ENCODE assay signal across 9 mouse cellular contexts in genomic region chr11:100362209-100362978, GRCm38 (mm10). TPM values are rescaled to one million over a fixed set of nuclear protein-coding genes. Genes with fewer than 3 reads are reported as not detected.
DNase-seq lines count a peak whose midpoint lies in the region; ATAC-seq and TF ChIP-seq lines count a peak whose summit lies in the region.
"Had no signal": no experiment of that assay in that cellular context is flagged by ENCODE, and none has a peak within 500 bp of the region (broad histone marks: within the 10 kb centered on the region; RNA-seq: fewer than 3 reads in every experiment).

No protein-coding gene starts in this region.

- no peaks in the 10 kb centered on the region for H3K36me3 ChIP-seq in ES-Bruce4 (ENCODE audit: control insufficient read depth, insufficient read depth, low read length, poor library complexity, severe bottlenecking)
- H3K36me3 ChIP-seq in embryonic facial prominence, embryonic 14.5 days (ENCODE audit: control insufficient read depth, insufficient read depth, low read length), result no peaks in the 10 kb centered on the region
- no peaks in the 10 kb centered on the region for H3K36me3 ChIP-seq in heart, embryonic 12.5 days
- no peaks in the 10 kb centered on the region for H3K36me3 ChIP-seq in kidney, postnatal 0 days (ENCODE audit: insufficient read depth, low read length)
- H3K36me3 ChIP-seq in liver, embryonic 14.5 days (replicated peaks; ENCODE audit: control insufficient read depth, insufficient read depth, low read depth), result no peaks in the 10 kb centered on the region
- no peaks in the 10 kb centered on the region for H3K36me3 ChIP-seq in neural tube, embryonic 14.5 days (ENCODE audit: control insufficient read depth, insufficient read depth, low read length)

- no peak for TF ChIP-seq EP300 in ES-Bruce4 (IDR thresholded peaks at IDR 0.05; ENCODE audit: insufficient read depth, low read depth, low read length)
- TF ChIP-seq EP300 in liver, embryonic 14.5 days (IDR thresholded peaks at IDR 0.05; ENCODE audit: low read depth), result no peak

- no peak overlapping the region for H3K9ac ChIP-seq in ES-Bruce4 (ENCODE audit: low read depth, poor library complexity, severe bottlenecking)
- H3K9ac ChIP-seq in embryonic facial prominence, embryonic 14.5 days (ENCODE audit: low read depth, low read length), result no peak overlapping the region
- H3K9ac ChIP-seq in heart, embryonic 12.5 days, result no peak overlapping the region
- no peak overlapping the region for H3K9ac ChIP-seq in kidney, postnatal 0 days (ENCODE audit: low read depth, low read length)
- H3K9ac ChIP-seq in liver, embryonic 14.5 days (replicated peaks), result no peak overlapping the region
- no peak overlapping the region for H3K9ac ChIP-seq in neural tube, embryonic 14.5 days (replicated peaks; ENCODE audit: low read depth, low read length)

- peaks cover 2% of the 10 kb centered on the region for H3K4me1 ChIP-seq in ES-Bruce4 (ENCODE audit: control insufficient read depth, insufficient read depth, low read length)
- no peaks in the 10 kb centered on the region for H3K4me1 ChIP-seq in bone marrow, adult 2 months (ENCODE audit: control insufficient read depth, insufficient read depth, low read length)
- no peaks in the 10 kb centered on the region for H3K4me1 ChIP-seq in embryonic facial prominence, embryonic 14.5 days (ENCODE audit: control insufficient read depth, insufficient read depth, low read length)
- H3K4me1 ChIP-seq in heart, embryonic 12.5 days (replicated peaks), result 0 out of 2 replicates have a peak, but pooled peaks cover 3% of the 10 kb centered on the region
- no peaks in the 10 kb centered on the region; the same call in 1 of the 2 replicates for H3K4me1 ChIP-seq in kidney, postnatal 0 days (replicated peaks; ENCODE audit: insufficient read depth, low read length)
- H3K4me1 ChIP-seq in liver, embryonic 14.5 days (replicated peaks; ENCODE audit: control insufficient read depth in 2 of 2, insufficient read depth in 2 of 2, low read length in 1 of 2), result no peaks in the 10 kb centered on the region
- no peaks in the 10 kb centered on the region for H3K4me1 ChIP-seq in neural tube, embryonic 14.5 days (ENCODE audit: control insufficient read depth, insufficient read depth, low read length)

- peak; percentile 67 for ATAC-seq in embryonic facial prominence, embryonic 14.5 days (ENCODE audit: low read depth)
- 0 out of 2 replicates have a peak, but pooled peaks have one; percentile 18 for ATAC-seq in heart, embryonic 12.5 days (ENCODE audit: insufficient number of reproducible peaks, low FRiP score)
- ATAC-seq in kidney, postnatal 0 days (replicated peaks; ENCODE audit: low FRiP score, low read depth), result no peak; the same call in 1 of the 2 replicates
- no peak for ATAC-seq in liver, embryonic 14.5 days (ENCODE audit: insufficient read depth)
- peak; percentile 74; the same call in 1 of the 2 replicates for ATAC-seq in neural tube, embryonic 14.5 days (ENCODE audit: low read depth)

- no peaks in the 10 kb centered on the region for H3K27me3 ChIP-seq in ES-Bruce4 (ENCODE audit: control insufficient read depth, insufficient read depth, low read length, poor library complexity, severe bottlenecking)
- peaks cover 11% of the 10 kb centered on the region; the same call in 1 of the 2 replicates for H3K27me3 ChIP-seq in embryonic facial prominence, embryonic 14.5 days (replicated peaks; ENCODE audit: control insufficient read depth, insufficient read depth, low read length)
- peaks cover 37% of the 10 kb centered on the region for H3K27me3 ChIP-seq in heart, embryonic 12.5 days (replicated peaks)
- no peaks in the 10 kb centered on the region for H3K27me3 ChIP-seq in kidney, postnatal 0 days (ENCODE audit: insufficient read depth, low read length)
- H3K27me3 ChIP-seq in liver, embryonic 14.5 days (ENCODE audit: control insufficient read depth, insufficient read depth, low read length), result peaks cover 16% of the 10 kb centered on the region
- 0 out of 2 replicates have a peak, but pooled peaks cover 3% of the 10 kb centered on the region for H3K27me3 ChIP-seq in neural tube, embryonic 14.5 days (ENCODE audit: control insufficient read depth, insufficient read depth, low read length)

- no peak for TF ChIP-seq POLR2A in ES-Bruce4 (IDR thresholded peaks at IDR 0.05; ENCODE audit: insufficient read depth, low read length)
- no peak for TF ChIP-seq POLR2A in bone marrow, adult 2 months (IDR thresholded peaks at IDR 0.05; ENCODE audit: borderline replicate concordance, control insufficient read depth, low read depth, low read length)

- WGBS in bone marrow, adult 2 months, result 10% methylated on average over 8 of the region's 8 CpGs
- 11% methylated on average over 8 of the region's 8 CpGs for WGBS in embryonic facial prominence, embryonic 14.5 days
- WGBS in heart, embryonic 12.5 days, result 15% methylated on average over 8 of the region's 8 CpGs
- WGBS in kidney, postnatal 0 days, result 14% methylated on average over 8 of the region's 8 CpGs
- WGBS in liver, embryonic 14.5 days (ENCODE audit: insufficient replicate concordance), result 8% methylated on average over 8 of the region's 8 CpGs
- 17% methylated on average over 8 of the region's 8 CpGs for WGBS in neural tube, embryonic 14.5 days

- H3K9me3 ChIP-seq in ES-Bruce4 (replicated peaks; ENCODE audit: control insufficient read depth, insufficient read depth, low read length, poor library complexity, severe bottlenecking), result no peaks in the 10 kb centered on the region
- no peaks in the 10 kb centered on the region for H3K9me3 ChIP-seq in embryonic facial prominence, embryonic 14.5 days (ENCODE audit: control insufficient read depth, low read length)
- H3K9me3 ChIP-seq in heart, embryonic 12.5 days (replicated peaks), result no peaks in the 10 kb centered on the region
- H3K9me3 ChIP-seq in kidney, postnatal 0 days (replicated peaks; ENCODE audit: low read length), result no peaks in the 10 kb centered on the region
- H3K9me3 ChIP-seq in liver, embryonic 14.5 days (ENCODE audit: control insufficient read depth, low read length), result no peaks in the 10 kb centered on the region
- no peaks in the 10 kb centered on the region for H3K9me3 ChIP-seq in neural tube, embryonic 14.5 days (ENCODE audit: control insufficient read depth, low read length)

- peak; percentile 85 for TF ChIP-seq CTCF in ES-Bruce4 (IDR thresholded peaks at IDR 0.05; ENCODE audit: low read depth, low read length)
- peak; percentile 91 for TF ChIP-seq CTCF in bone marrow, adult 2 months (IDR thresholded peaks at IDR 0.05; ENCODE audit: control insufficient read depth, insufficient read depth, low read length)
- peak; percentile 91 for TF ChIP-seq CTCF in kidney, postnatal 0 days (IDR thresholded peaks at IDR 0.05; ENCODE audit: low read depth)
- peak; percentile 90 for TF ChIP-seq CTCF in liver, embryonic 14.5 days (IDR thresholded peaks at IDR 0.05; ENCODE audit: low read depth)

- no peak overlapping the region for H3K4me2 ChIP-seq in embryonic facial prominence, embryonic 14.5 days (ENCODE audit: low read depth, low read length)
- H3K4me2 ChIP-seq in heart, embryonic 12.5 days, result no peak overlapping the region
- no peak overlapping the region for H3K4me2 ChIP-seq in kidney, postnatal 0 days (ENCODE audit: low read length)
- no peak overlapping the region for H3K4me2 ChIP-seq in liver, embryonic 14.5 days (ENCODE audit: low read depth)
- no peak overlapping the region for H3K4me2 ChIP-seq in neural tube, embryonic 14.5 days (ENCODE audit: low read depth, low read length)

- H3K27ac ChIP-seq in ES-Bruce4 (ENCODE audit: insufficient read depth, low read length), result no peak overlapping the region
- H3K27ac ChIP-seq in bone marrow, adult 2 months (ENCODE audit: control insufficient read depth, insufficient read depth, low read depth, low read length, poor library complexity), result no peak overlapping the region
- no peak overlapping the region for H3K27ac ChIP-seq in embryonic facial prominence, embryonic 14.5 days (replicated peaks; ENCODE audit: low read depth, low read length)
- no peak overlapping the region for H3K27ac ChIP-seq in heart, embryonic 12.5 days (ENCODE audit: poor library complexity, severe bottlenecking)
- H3K27ac ChIP-seq in kidney, postnatal 0 days, result no peak overlapping the region
- no peak overlapping the region for H3K27ac ChIP-seq in liver, embryonic 14.5 days
- no peak overlapping the region for H3K27ac ChIP-seq in neural tube, embryonic 14.5 days (ENCODE audit: low read depth, low read length)

- peak; percentile 55 for DNase-seq in embryonic facial prominence, embryonic 14.5 days (ENCODE audit: low spot score)
- peak; percentile 86 for DNase-seq in kidney, postnatal 0 days (ENCODE audit: low spot score)
- DNase-seq in liver, embryonic 14.5 days (ENCODE audit: low read depth in 3 of 3, low spot score in 3 of 3), result peak; percentile 18 to 29 (median 26)
- peak; percentile 65 for DNase-seq in testis, postnatal 14 days (ENCODE audit: low spot score)

- H3K4me3 ChIP-seq in ES-Bruce4 (ENCODE audit: low read depth, low read length), result no peak overlapping the region
- H3K4me3 ChIP-seq in bone marrow, adult 2 months (replicated peaks; ENCODE audit: control insufficient read depth, low read depth, low read length), result no peak overlapping the region
- no peak overlapping the region for H3K4me3 ChIP-seq in embryonic facial prominence, embryonic 14.5 days (ENCODE audit: low read depth, low read length)
- H3K4me3 ChIP-seq in heart, embryonic 12.5 days, result no peak overlapping the region
- H3K4me3 ChIP-seq in kidney, postnatal 0 days (replicated peaks; ENCODE audit: low read depth, low read length), result no peak overlapping the region
- H3K4me3 ChIP-seq in liver, embryonic 14.5 days (ENCODE audit: insufficient read depth in 1 of 2, low read depth in 2 of 2, low read length in 2 of 2), result no peak overlapping the region
- no peak overlapping the region for H3K4me3 ChIP-seq in neural tube, embryonic 14.5 days (ENCODE audit: low read depth, low read length)

RNA-seq across cellular contexts. Expression of gene Hap1, which starts 6.5 kb away (rescaled TPM):
- 12.7 and 13.6 TPM in 2 replicates for polyA plus RNA-seq in ES-Bruce4 (2011; ENCODE audit: insufficient read depth, insufficient read length, low read depth, missing spikeins)
- polyA plus RNA-seq in bone marrow, adult 2 months (2011; ENCODE audit: insufficient read depth, insufficient read length, low replicate concordance, missing spikeins), result 1.1 and 11.9 TPM in 2 replicates
- 3.2 and 4.4 TPM in 2 replicates for polyA plus RNA-seq in embryonic facial prominence, embryonic 14.5 days (2014; fragmentation: Nextera tagmentation; extraction: Ambion mirVana)
- 11.1 and 12.3 TPM in 2 replicates for polyA plus RNA-seq in heart, embryonic 12.5 days (2016; fragmentation: Nextera tagmentation; extraction: Ambion mirVana)
- polyA plus RNA-seq in kidney, postnatal 0 days (2015; fragmentation: Nextera tagmentation; extraction: Ambion mirVana), result 13.8 and 15.7 TPM in 2 replicates
- polyA plus RNA-seq in liver, embryonic 14.5 days (2012; rRNA removed), result 0.23 and 0.51 TPM in 2 replicates
- polyA plus RNA-seq in liver, embryonic 14.5 days (2014; fragmentation: Nextera tagmentation; extraction: Ambion mirVana), result 0.06 and 0.38 TPM in 2 replicates
- polyA plus RNA-seq in neural tube, embryonic 14.5 days (2014; fragmentation: Nextera tagmentation; extraction: Ambion mirVana), result 71.6 and 93.7 TPM in 2 replicates

RNA-seq across cellular contexts. Expression of gene Gast, which starts 28.2 kb away (rescaled TPM):
- polyA plus RNA-seq in ES-Bruce4 (2011; ENCODE audit: insufficient read depth, insufficient read length, low read depth, missing spikeins), result not detected in 2 replicates
- polyA plus RNA-seq in bone marrow, adult 2 months (2011; ENCODE audit: insufficient read depth, insufficient read length, low replicate concordance, missing spikeins), result not detected in 2 replicates
- 1.0 and 1.1 TPM in 2 replicates for polyA plus RNA-seq in embryonic facial prominence, embryonic 14.5 days (2014; fragmentation: Nextera tagmentation; extraction: Ambion mirVana)
- not detected in 2 replicates for polyA plus RNA-seq in heart, embryonic 12.5 days (2016; fragmentation: Nextera tagmentation; extraction: Ambion mirVana)
- polyA plus RNA-seq in kidney, postnatal 0 days (2015; fragmentation: Nextera tagmentation; extraction: Ambion mirVana), result not detected in 2 replicates
- polyA plus RNA-seq in liver, embryonic 14.5 days (2012; rRNA removed), result not detected in 2 replicates
- not detected in 2 replicates for polyA plus RNA-seq in liver, embryonic 14.5 days (2014; fragmentation: Nextera tagmentation; extraction: Ambion mirVana)
- not detected in 2 replicates for polyA plus RNA-seq in neural tube, embryonic 14.5 days (2014; fragmentation: Nextera tagmentation; extraction: Ambion mirVana)
- polyA plus RNA-seq: gonadal fat pad, adult 2 months had no signal

RNA-seq across cellular contexts. Expression of gene Jup, which starts 35.2 kb away (rescaled TPM):
- 166 and 171 TPM in 2 replicates for polyA plus RNA-seq in ES-Bruce4 (2011; ENCODE audit: insufficient read depth, insufficient read length, low read depth, missing spikeins)
- polyA plus RNA-seq in bone marrow, adult 2 months (2011; ENCODE audit: insufficient read depth, insufficient read length, low replicate concordance, missing spikeins), result 11.1 and 14.8 TPM in 2 replicates
- polyA plus RNA-seq in embryonic facial prominence, embryonic 14.5 days (2014; fragmentation: Nextera tagmentation; extraction: Ambion mirVana), result 107 and 116 TPM in 2 replicates
- polyA plus RNA-seq in heart, embryonic 12.5 days (2016; fragmentation: Nextera tagmentation; extraction: Ambion mirVana), result 107 and 109 TPM in 2 replicates
- 119 and 129 TPM in 2 replicates for polyA plus RNA-seq in kidney, postnatal 0 days (2015; fragmentation: Nextera tagmentation; extraction: Ambion mirVana)
- polyA plus RNA-seq in liver, embryonic 14.5 days (2012; rRNA removed), result 8.5 and 10.5 TPM in 2 replicates
- 8.6 and 9.6 TPM in 2 replicates for polyA plus RNA-seq in liver, embryonic 14.5 days (2014; fragmentation: Nextera tagmentation; extraction: Ambion mirVana)
- 43.0 and 58.9 TPM in 2 replicates for polyA plus RNA-seq in neural tube, embryonic 14.5 days (2014; fragmentation: Nextera tagmentation; extraction: Ambion mirVana)

RNA-seq across cellular contexts. Expression of gene Eif1, which starts 42.7 kb away (rescaled TPM):
- polyA plus RNA-seq in ES-Bruce4 (2011; ENCODE audit: insufficient read depth, insufficient read length, low read depth, missing spikeins), result 718 and 769 TPM in 2 replicates
- 807 and 1,107 TPM in 2 replicates for polyA plus RNA-seq in bone marrow, adult 2 months (2011; ENCODE audit: insufficient read depth, insufficient read length, low replicate concordance, missing spikeins)
- polyA plus RNA-seq in embryonic facial prominence, embryonic 14.5 days (2014; fragmentation: Nextera tagmentation; extraction: Ambion mirVana), result 1,802 and 1,879 TPM in 2 replicates
- polyA plus RNA-seq in heart, embryonic 12.5 days (2016; fragmentation: Nextera tagmentation; extraction: Ambion mirVana), result 1,467 and 1,522 TPM in 2 replicates
- 1,736 and 1,746 TPM in 2 replicates for polyA plus RNA-seq in kidney, postnatal 0 days (2015; fragmentation: Nextera tagmentation; extraction: Ambion mirVana)
- polyA plus RNA-seq in liver, embryonic 14.5 days (2012; rRNA removed), result 96.0 and 191 TPM in 2 replicates
- polyA plus RNA-seq in liver, embryonic 14.5 days (2014; fragmentation: Nextera tagmentation; extraction: Ambion mirVana), result 1,798 and 1,809 TPM in 2 replicates
- 1,262 and 1,333 TPM in 2 replicates for polyA plus RNA-seq in neural tube, embryonic 14.5 days (2014; fragmentation: Nextera tagmentation; extraction: Ambion mirVana)

RNA-seq across cellular contexts. Expression of gene P3h4, which starts 52.2 kb away (rescaled TPM):
- 13.3 and 16.8 TPM in 2 replicates for polyA plus RNA-seq in ES-Bruce4 (2011; ENCODE audit: insufficient read depth, insufficient read length, low read depth, missing spikeins)
- 0.45 and 3.9 TPM in 2 replicates for polyA plus RNA-seq in bone marrow, adult 2 months (2011; ENCODE audit: insufficient read depth, insufficient read length, low replicate concordance, missing spikeins)
- 92.8 and 100 TPM in 2 replicates for polyA plus RNA-seq in embryonic facial prominence, embryonic 14.5 days (2014; fragmentation: Nextera tagmentation; extraction: Ambion mirVana)
- polyA plus RNA-seq in heart, embryonic 12.5 days (2016; fragmentation: Nextera tagmentation; extraction: Ambion mirVana), result 69.7 and 78.3 TPM in 2 replicates
- 51.4 and 54.5 TPM in 2 replicates for polyA plus RNA-seq in kidney, postnatal 0 days (2015; fragmentation: Nextera tagmentation; extraction: Ambion mirVana)
- 2.5 and 2.8 TPM in 2 replicates for polyA plus RNA-seq in liver, embryonic 14.5 days (2012; rRNA removed)
- 2.8 and 3.9 TPM in 2 replicates for polyA plus RNA-seq in liver, embryonic 14.5 days (2014; fragmentation: Nextera tagmentation; extraction: Ambion mirVana)
- 18.9 and 21.1 TPM in 2 replicates for polyA plus RNA-seq in neural tube, embryonic 14.5 days (2014; fragmentation: Nextera tagmentation; extraction: Ambion mirVana)

Comparison
In these comparisons a context has a peak if more than half of its experiments do, and no peak if none do; other contexts are left out.
1. ATAC-seq: peak in embryonic facial prominence, embryonic 14.5 days (single experiment), heart, embryonic 12.5 days (single experiment) and neural tube, embryonic 14.5 days (single experiment); none in kidney, postnatal 0 days (single experiment) and liver, embryonic 14.5 days (single experiment).
2. DNase-seq: peak in every context shown above with its lines; median percentile 86 in kidney, postnatal 0 days; 65 in testis, postnatal 14 days; 55 in embryonic facial prominence, embryonic 14.5 days; 26 in liver, embryonic 14.5 days.
3. Peak in every context shown above with its lines, with median percentiles within 50 percentile points of each other: CTCF ChIP-seq.